Mouse (Mus musculus) left cerebral cortex, adult 8-10 months (tissue): ENCODE measurements around the gene Arhgef10l. TPM values are rescaled to one million over a fixed set of nuclear protein-coding genes. Genes with fewer than 3 reads are reported as not detected.
A peak's percentile ranks its signal among the peaks of the same experiment; 100 is the strongest.

ENCODE experiments used
- DNase-seq, 2 experiments: peaks; one replicate each; pipeline ENCODE4 v3.0.0; 2022; ENCODE audit warnings: low spot score in 2 of 2
- total RNA-seq, 4 experiments: library from RNA; stranded (reverse); gene quantifications; 2 replicates each; pipeline ENCODE4 v1.2.4; 2022

Gene Arhgef10l
- total RNA-seq, 4 experiments from 2014 or later: 68.0 to 98.1 (median 77.8) TPM

GRCm38 (mm10) chr4:140634861-140635388 lies 30.9 kb downstream of the Arhgef10l start:
- DNase-seq: no peak

- no peak for DNase-seq
These were observed 34.4 kb downstream of the Arhgef10l start for GRCm38 (mm10) chr4:140631276-140631849.

- peak in 1 of 2 experiments; percentile 52 for DNase-seq
These were observed 35.1 kb downstream of the Arhgef10l start for GRCm38 (mm10) chr4:140630651-140631241.

- DNase-seq: no peak
These were observed 35.7 kb downstream of the Arhgef10l start for GRCm38 (mm10) chr4:140630136-140630535.

- no peak for DNase-seq
These were observed 36.8 kb downstream of the Arhgef10l start for GRCm38 (mm10) chr4:140628971-140629370.

GRCm38 (mm10) chr4:140628412-140628943 lies 37.3 kb downstream of the Arhgef10l start:
- DNase-seq: no peak

GRCm38 (mm10) chr4:140625651-140626525 lies 39.9 kb downstream of the Arhgef10l start:
- no peak for DNase-seq

GRCm38 (mm10) chr4:140624468-140625176 lies 41.2 kb downstream of the Arhgef10l start:
- DNase-seq: peak in 1 of 2 experiments; percentile 71

- no peak for DNase-seq
These were observed 41.7 kb downstream of the Arhgef10l start for GRCm38 (mm10) chr4:140624087-140624467.

- no peak for DNase-seq
These were observed 43.0 kb downstream of the Arhgef10l start for GRCm38 (mm10) chr4:140622819-140623218.

GRCm38 (mm10) chr4:140620496-140620895 lies 45.3 kb downstream of the Arhgef10l start:
- DNase-seq: no peak

- no peak for DNase-seq
These were observed 48.1 kb downstream of the Arhgef10l start for GRCm38 (mm10) chr4:140617391-140618385.

- no peak for DNase-seq
These were observed 48.9 kb downstream of the Arhgef10l start for GRCm38 (mm10) chr4:140616894-140617293.

GRCm38 (mm10) chr4:140616196-140616595 lies 49.6 kb downstream of the Arhgef10l start:
- no peak for DNase-seq

- no peak for DNase-seq
These were observed 50.0 kb downstream of the Arhgef10l start for GRCm38 (mm10) chr4:140615771-140616170.

GRCm38 (mm10) chr4:140614553-140614952 lies 51.3 kb downstream of the Arhgef10l start:
- no peak for DNase-seq

GRCm38 (mm10) chr4:140614145-140614544 lies 51.7 kb downstream of the Arhgef10l start:
- no peak for DNase-seq

GRCm38 (mm10) chr4:140610841-140611609 lies 54.8 kb downstream of the Arhgef10l start:
- no peak for DNase-seq

GRCm38 (mm10) chr4:140608228-140608720 lies 57.5 kb downstream of the Arhgef10l start:
- DNase-seq: no peak
